Mouse (Mus musculus) liver, adult 2 months (tissue): Measurements from ENCODE around the gene Scnn1b. TPM values are rescaled to one million over a fixed set of nuclear protein-coding genes. Genes with fewer than 3 reads are reported as not detected.

Experiments used
- DNase-seq: peaks from one replicate; pipeline ENCODE4 v3.0.0-alpha.2; 2011; ENCODE audit warnings: low read depth, low spot score; ENCODE audit errors: extremely low read depth
- H3K27ac ChIP-seq: fragments of 200-500 bp; replicated peaks from 2 replicates; pipeline ENCODE4 v1.5.1; 2012; ENCODE audit warnings: low read depth, mild to moderate bottlenecking, control low read depth, inconsistent platforms, low read length; ENCODE audit not compliant: insufficient read depth
- H3K27me3 ChIP-seq: fragments of 200-500 bp; 2 replicates; pipeline ENCODE4 v1.6.1; 2012; ENCODE audit warnings: mild to moderate bottlenecking, moderate library complexity, low read length, inconsistent platforms; ENCODE audit not compliant: control insufficient read depth, insufficient read depth
- H3K36me3 ChIP-seq: fragments of 200-500 bp; 2 replicates; pipeline ENCODE4 v1.6.1; 2012; ENCODE audit warnings: low read length, inconsistent platforms; ENCODE audit not compliant: control insufficient read depth, insufficient read depth
- H3K4me1 ChIP-seq: fragments of 200-500 bp; 2 replicates; pipeline ENCODE4 v1.6.1; 2011; ENCODE audit warnings: low read length; ENCODE audit not compliant: control insufficient read depth, insufficient read depth
- H3K4me3 ChIP-seq: fragments of 200-500 bp; 2 replicates; pipeline ENCODE4 v1.5.1; 2011; ENCODE audit warnings: low read depth, mild to moderate bottlenecking, control low read depth, low read length, moderate library complexity; ENCODE audit not compliant: insufficient read depth
- H3K79me2 ChIP-seq: fragments of 200-500 bp; 2 replicates; pipeline ENCODE4 v1.6.1; 2012; ENCODE audit warnings: inconsistent platforms, mild to moderate bottlenecking, low read length, moderate library complexity; ENCODE audit not compliant: control insufficient read depth, insufficient read depth
- H3K9ac ChIP-seq: fragments of 200-500 bp; 2 replicates; pipeline ENCODE4 v1.6.1; 2012; ENCODE audit warnings: low read depth, mild to moderate bottlenecking, control low read depth, inconsistent platforms, low read length
- CTCF ChIP-seq: fragments of 200-500 bp; IDR thresholded peaks from 2 replicates; pipeline ENCODE4 v1.5.1; 2011; ENCODE audit warnings: low read depth, low read length, control low read depth
- POLR2A ChIP-seq: fragments of 200-500 bp; IDR thresholded peaks from 2 replicates; pipeline ENCODE4 v1.6.1; 2011; ENCODE audit warnings: low read length, control low read depth; ENCODE audit not compliant: insufficient read depth; ENCODE audit errors: extremely low read depth
- WGBS: fragments of 180-500 bp; shearing (Covaris S2); methylation state at CpG from one replicate; pipeline ENCODE4 v1.1.7; 2018; 5-methylcytosine and 5-hydroxymethylcytosine counted together
- polyA plus RNA-seq: library from polyadenylated mRNA; depleted of rRNA; stranded (reverse); fragments of >200 nt; gene quantifications from 2 replicates; pipeline ENCODE4 v1.2.3, GENCODE M21; 2012
- total RNA-seq: library from RNA; depleted of rRNA; stranded (reverse); fragments of >200 nt; gene quantifications from 2 replicates; pipeline ENCODE4 v1.2.3, GENCODE M21; 2014

Gene Scnn1b
- total and polyA plus RNA-seq, 2 experiments: not detected

DNA sequence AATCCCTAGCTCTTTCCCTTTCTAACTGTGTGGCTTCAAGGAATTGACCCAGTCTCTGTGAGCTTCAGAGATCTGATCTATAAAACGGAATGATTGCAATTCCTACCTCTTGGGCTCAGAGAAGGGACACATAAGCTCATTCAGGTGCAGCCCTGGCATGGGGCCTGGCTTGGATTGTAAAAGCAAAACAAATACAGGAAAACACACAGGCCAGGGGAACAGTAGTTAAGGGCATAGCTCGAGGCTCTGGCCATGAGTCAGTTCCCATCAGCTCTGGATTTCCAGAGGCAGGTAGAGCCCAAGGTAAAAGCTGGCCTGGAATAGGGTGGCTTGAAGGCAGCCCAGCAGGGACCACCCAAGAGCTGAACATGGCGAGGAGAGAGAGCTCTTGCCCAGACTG is 9.2 kb downstream of the Scnn1b start:
- H3K79me2 ChIP-seq: no peaks in the 10 kb centered on the region
- no peak for TF ChIP-seq CTCF
- no peaks in the 10 kb centered on the region for H3K27me3 ChIP-seq
- H3K9ac ChIP-seq: no peak overlapping the region
- no peaks in the 10 kb centered on the region for H3K4me1 ChIP-seq
- no peaks in the 10 kb centered on the region for H3K36me3 ChIP-seq
- no peak overlapping the region for H3K27ac ChIP-seq
- WGBS: 31% methylated on average over 3 of the region's 3 CpGs
- DNase-seq: no peak
- no peak overlapping the region for H3K4me3 ChIP-seq

DNA sequence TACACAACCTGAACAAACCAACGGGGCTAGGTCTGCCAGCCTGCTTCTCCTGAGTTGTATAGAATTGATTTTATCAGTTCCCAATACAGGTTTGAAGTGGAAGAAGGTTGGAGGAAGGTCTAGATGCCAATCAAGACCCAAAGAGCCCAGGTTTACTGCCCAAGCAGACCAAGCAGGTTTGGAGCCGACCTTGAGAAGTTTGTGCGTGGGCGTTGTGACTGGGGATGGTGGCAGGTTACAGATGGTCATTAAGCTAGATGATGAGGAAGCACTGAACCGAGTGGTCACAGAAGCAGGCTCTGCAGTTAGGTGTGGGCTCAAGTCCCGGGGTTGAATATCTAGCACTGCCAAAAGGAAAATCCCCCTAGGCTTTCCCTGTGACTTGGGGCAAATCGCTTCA is 9.9 kb downstream of the Scnn1b start:
- no peaks in the 10 kb centered on the region for H3K27me3 ChIP-seq
- TF ChIP-seq POLR2A: no peak
- TF ChIP-seq CTCF: no peak
- 84% methylated on average over 7 of the region's 7 CpGs for whole genome bisulfite sequencing

GRCm38 (mm10) chr7:121880246-121880645 is 15.4 kb downstream of the Scnn1b start:
- Histone ChIP-seq H3K4me3 (no peak overlapping the region), H3K27me3 (no peaks in the 10 kb centered on the region; the same call in 1 of the 2 replicates), H3K9ac (no peak overlapping the region), H3K4me1 (no peaks in the 10 kb centered on the region), H3K79me2 (no peaks in the 10 kb centered on the region), H3K27ac (no peak overlapping the region), H3K36me3 (no peaks in the 10 kb centered on the region)
- TF ChIP-seq POLR2A (no peak), CTCF (no peak)
- no peak for DNase-seq
- 82% methylated on average over 4 of the region's 4 CpGs for WGBS

More for the DNA sequence above, 9.9 kb downstream of the Scnn1b start:
- Histone ChIP-seq H3K36me3 (no peaks in the 10 kb centered on the region), H3K4me3 (no peak overlapping the region), H3K27ac (no peak overlapping the region), H3K4me1 (no peaks in the 10 kb centered on the region), H3K79me2 (no peaks in the 10 kb centered on the region), H3K9ac (no peak overlapping the region)
- DNase-seq: no peak

DNA sequence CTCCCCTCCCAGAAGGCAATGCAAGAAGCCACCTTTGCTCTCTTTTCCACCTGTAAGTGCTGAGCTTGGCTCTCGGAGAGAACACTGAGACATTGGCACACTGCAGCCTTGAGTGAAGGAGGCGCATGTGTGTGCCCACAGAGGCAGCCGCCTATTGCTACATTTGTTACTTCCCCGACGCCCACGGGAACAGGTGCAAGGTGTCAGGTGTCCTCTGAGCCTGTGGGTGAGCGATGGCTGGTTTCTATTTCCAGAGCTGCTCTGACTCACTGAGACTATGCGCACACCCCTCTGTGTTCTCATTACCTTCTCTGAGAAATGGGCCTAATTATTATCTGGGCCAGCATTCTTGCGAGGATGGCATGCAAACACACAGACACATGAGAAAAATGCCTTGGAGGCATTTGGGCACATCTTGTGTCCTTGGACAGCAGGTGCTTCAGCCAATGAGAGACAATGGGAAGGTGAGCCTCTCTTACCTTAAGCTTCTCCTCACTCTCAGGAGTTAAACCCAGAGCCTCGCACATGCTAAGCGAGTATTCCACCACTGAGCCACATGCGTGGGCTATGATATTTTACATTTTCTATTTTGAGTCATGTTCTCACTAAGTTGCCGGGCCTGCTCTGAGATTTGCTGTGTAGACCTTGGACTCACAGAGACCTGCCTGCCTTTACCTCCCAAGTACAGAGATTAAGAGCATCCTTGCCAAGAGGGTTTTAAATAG is 26.0 kb downstream of the Scnn1b start:
- H3K79me2 ChIP-seq: no peaks in the 10 kb centered on the region

DNA sequence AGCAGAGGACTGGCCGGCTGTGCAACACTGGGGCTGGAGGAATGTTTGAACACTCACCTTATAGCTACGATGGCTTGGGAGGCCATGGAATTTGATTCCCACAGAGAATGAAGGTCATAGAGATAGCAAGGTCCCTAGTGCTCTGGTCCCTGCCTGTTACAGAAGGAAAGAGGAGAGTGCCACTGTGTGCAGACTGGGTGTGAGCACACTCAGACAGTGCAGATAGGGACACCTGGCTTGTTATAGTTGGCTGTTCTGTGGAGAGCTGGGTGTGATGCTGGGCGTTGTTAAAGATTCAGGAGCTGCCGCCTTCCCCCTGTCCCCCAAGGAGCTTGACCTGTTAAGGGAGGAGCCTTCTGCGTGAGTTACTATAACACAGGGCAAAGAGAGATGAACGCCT is 31.9 kb downstream of the Scnn1b start:
- TF ChIP-seq CTCF (no peak), POLR2A (no peak)
- H3K27ac ChIP-seq: no peak overlapping the region
- H3K79me2 ChIP-seq: no peaks in the 10 kb centered on the region
- 53% methylated on average over 6 of the region's 6 CpGs for WGBS
- H3K9ac ChIP-seq: no peak overlapping the region
- H3K27me3 ChIP-seq: peaks cover 2% of the 10 kb centered on the region; the same call in 1 of the 2 replicates
- no peaks in the 10 kb centered on the region for H3K36me3 ChIP-seq
- H3K4me3 ChIP-seq: no peak overlapping the region
- no peaks in the 10 kb centered on the region for H3K4me1 ChIP-seq
- DNase-seq: no peak

More for the DNA sequence above, 26.0 kb downstream of the Scnn1b start:
- no peak for DNase-seq
- no peak overlapping the region for H3K27ac ChIP-seq
- H3K4me1 ChIP-seq: no peaks in the 10 kb centered on the region
- WGBS: 88% methylated on average over 13 of the region's 13 CpGs
- no peaks in the 10 kb centered on the region for H3K36me3 ChIP-seq
- H3K4me3 ChIP-seq: no peak overlapping the region
- TF ChIP-seq CTCF (no peak), POLR2A (no peak)
- no peak overlapping the region for H3K9ac ChIP-seq
- no peaks in the 10 kb centered on the region for H3K27me3 ChIP-seq

DNA sequence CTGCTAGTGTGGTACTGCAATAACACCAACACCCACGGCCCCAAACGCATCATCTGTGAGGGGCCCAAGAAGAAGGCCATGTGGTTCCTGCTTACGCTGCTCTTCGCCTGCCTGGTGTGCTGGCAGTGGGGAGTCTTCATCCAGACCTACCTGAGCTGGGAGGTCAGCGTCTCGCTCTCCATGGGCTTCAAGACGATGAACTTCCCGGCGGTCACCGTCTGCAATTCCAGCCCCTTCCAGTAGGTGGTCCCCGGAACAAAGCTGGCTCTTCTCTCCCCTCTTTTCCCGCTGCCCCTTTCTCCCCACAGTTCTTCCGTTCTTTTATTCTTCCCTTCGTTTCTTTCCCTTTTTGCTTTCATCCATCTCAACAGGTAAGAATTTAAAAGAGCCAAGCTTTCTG is 34.5 kb downstream of the Scnn1b start:
- Histone ChIP-seq H3K4me1 (no peaks in the 10 kb centered on the region), H3K4me3 (no peak overlapping the region), H3K36me3 (no peaks in the 10 kb centered on the region), H3K27me3 (peaks cover 2% of the 10 kb centered on the region; the same call in 1 of the 2 replicates), H3K27ac (no peak overlapping the region), H3K79me2 (no peaks in the 10 kb centered on the region), H3K9ac (no peak overlapping the region)
- WGBS: 9% methylated on average over 14 of the region's 14 CpGs
- TF ChIP-seq CTCF: peak; percentile 67
- TF ChIP-seq POLR2A: no peak
- DNase-seq: no peak
